Mouse (Mus musculus): ENCODE data around the gene Foxc2.

Gene Foxc2

DNA sequence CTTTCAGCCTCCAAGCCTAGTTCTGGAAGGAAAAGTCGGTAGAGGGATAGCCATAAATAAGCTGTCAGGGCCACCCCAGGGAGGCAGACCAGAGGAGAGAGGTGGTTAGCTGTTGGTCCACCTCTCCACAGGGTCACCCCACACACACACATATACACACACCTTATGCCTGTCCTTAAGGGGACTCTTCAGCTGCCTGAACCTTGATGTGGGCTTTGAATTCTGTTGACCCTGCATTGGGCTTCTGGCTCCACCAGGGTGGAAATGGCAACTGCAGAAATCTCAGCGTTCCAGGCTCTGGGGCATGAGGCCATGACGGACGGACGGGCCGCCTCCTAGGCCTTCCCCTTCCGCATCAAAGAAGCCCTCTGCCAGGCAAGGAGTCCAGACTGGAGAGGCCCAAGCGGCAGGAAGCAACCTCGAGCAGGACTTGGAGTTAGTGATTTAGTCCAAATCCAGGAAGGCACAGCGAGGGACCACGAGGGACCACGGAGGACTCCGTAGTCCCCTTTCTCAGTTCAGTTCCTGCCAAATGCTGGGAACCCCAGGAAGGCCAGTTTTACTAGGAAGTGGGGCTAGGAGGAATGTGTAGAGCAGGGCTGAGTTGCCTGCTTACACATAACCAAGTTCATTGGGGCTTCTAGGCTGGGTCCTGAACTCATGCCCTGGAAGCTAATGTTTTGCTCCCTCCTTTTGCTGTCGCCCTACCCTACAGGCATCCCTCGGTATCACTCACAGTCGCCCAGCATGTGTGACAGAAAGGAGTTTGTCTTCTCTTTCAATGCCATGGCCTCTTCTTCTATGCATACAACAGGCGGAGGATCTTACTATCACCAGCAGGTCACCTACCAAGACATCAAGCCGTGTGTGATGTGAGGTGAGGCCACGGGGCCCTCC, 29.7 kb upstream of the Foxc2 start:
- DNase-seq (ENCODE audit: low read depth, low spot score) = no peak

DNA sequence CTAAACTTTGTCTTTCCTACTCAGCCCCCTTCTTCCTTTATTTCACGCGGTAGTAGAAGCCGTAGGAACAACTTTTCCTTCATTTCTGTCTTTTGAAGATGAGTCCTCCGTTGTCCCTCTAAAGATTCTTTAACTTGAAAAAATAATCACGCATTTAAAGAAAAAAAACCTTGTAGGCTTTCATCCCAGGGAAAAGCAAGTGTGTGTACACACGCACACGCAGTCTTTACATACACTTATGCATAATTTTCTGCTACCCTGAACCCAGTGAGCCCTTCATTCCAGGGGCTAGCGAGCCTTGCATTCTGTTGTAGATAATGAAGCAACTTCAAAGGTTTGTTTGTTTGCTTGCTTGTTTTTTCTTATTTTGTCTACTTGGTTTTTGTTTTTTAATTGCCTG, 27.7 kb upstream of the Foxc2 start:
- no peak for DNase-seq (ENCODE audit: low read depth, low spot score)

DNA sequence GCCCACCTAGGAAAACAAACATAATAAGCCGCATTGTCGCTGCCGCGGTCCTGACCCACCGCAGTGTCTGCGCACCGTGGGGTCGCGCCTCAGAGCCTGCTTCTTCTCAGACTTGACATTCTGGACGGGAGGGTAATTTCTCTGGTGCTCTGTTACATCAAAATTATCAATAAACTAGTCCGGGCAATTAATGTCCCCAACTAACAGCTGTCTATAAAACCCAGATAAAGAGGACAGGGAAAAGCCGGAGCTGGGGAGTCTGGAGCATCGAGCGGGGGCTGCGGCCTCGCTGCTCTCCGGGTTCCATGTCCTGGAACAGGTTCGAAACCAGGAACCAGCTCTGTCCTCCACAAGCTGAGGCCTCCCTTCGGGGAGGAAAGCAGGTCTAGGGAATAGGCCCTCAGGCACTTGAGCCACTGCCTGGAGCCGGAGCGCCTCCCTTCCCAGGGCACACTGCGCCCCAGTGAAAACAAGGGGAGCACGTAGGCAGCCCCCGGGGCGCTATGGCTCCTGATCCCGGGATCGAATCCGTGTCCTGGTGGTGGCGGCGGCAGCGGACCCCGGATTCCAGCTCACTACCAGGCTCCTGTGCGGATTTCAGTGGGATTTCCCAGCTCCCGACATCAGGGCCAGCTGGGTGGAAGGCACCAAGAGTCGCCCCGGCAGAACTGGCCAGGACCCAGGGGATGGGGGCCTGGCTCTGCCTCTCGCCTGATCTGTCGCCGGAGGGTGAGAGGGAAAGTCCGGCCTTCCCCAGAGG, 26.9 kb upstream of the Foxc2 start:
- no peak for DNase-seq (ENCODE audit: low read depth, low spot score)

DNA sequence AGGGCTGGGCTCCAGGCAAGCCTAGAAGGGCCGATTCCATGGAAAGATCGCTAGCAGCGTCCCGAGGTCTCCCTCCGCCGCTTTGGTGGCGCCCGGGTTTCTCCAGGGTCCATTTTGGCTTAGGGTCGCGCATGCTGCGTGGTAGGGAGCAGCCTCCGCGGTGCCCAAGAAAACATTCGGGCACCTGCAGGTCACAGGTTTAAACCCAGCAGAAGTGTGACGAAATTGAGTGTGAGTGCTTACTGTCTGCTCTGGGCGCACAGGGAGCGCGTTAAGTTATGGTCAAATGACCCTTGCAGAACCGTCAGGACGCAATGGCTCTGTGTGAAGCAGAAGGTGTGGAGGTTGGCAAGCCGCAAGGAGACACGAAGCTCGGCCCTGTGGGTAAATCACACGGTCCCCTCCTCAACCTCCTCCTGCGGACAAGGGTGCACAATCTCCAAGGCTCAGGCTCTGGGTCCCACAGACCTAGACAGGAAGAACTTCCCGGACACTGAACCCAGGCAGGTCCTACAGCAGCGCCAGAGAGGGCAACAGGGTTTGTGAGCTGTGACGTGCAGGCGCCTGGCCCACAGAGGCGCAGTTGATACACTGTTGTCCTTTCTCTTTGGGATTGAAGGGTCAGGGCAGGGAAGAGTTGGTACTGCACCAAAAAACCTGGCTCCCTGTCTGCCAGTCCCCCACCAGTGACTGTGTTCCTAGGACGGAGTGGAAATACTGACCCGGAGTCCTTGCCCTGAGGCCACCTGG, 26.2 kb upstream of the Foxc2 start:
- DNase-seq (ENCODE audit: low read depth, low spot score) = no peak

DNA sequence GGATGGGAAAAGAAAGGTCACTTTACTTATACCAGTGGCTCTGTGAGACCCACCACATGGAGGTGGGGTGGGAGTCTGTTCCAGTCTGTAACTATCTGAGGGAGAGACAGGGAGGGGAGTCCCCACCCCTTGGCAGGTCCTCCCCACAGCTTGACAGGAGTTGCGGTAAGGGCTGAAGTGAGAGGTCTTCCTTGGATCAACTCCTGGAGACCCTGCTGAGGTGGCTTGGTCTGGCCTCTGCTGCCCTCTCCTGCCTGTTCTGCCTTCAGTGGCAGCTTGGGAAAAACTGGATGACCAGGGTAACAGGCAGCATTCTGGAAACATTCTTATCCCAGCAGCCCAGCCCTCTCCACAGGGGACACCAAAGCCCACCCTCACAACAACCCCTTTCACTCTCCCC, 25.3 kb upstream of the Foxc2 start:
- DNase-seq (ENCODE audit: low read depth, low spot score) = no peak

DNA sequence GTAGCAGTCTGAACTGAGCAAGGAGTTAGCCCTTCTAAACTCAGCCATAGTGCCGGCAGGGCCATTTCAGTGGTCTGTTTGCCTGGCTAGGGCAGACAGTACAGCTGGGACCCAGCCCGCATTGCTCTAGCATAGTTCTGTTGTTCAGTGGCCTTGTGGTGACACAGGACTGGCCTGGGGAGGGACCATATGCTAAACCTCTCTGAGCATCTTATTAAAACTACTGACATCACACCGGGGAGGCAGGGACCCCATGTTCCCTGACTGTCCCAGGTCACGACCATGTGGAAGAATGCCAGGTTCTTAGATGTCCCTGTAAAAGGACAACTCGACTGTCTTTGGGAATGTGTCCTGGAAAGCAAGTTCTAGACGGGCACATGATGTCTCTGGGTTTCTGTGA, 23.8 kb upstream of the Foxc2 start:
- DNase-seq (ENCODE audit: low read depth, low spot score) = no peak

DNA sequence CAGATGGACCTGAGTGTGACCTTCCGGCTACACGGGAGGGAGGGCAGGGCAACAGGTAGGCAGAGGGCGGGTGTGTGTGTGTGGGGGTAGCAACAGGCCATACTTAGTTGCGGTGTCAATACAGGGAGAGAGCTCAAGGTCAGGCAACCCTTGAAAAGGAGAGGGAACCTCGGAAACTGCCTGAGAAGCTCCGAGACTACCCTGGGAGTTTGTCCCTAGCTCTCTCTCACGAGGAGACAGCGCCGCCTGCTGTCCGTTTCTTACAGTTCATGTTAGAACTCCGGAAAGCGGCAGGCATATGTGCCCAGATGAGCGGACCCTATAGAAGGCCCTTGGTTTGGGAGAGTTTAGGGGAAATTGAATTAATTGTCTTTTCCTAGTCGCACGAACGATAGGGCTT, 23.3 kb upstream of the Foxc2 start:
- DNase-seq (ENCODE audit: low read depth, low spot score) = peak; percentile 30

DNA sequence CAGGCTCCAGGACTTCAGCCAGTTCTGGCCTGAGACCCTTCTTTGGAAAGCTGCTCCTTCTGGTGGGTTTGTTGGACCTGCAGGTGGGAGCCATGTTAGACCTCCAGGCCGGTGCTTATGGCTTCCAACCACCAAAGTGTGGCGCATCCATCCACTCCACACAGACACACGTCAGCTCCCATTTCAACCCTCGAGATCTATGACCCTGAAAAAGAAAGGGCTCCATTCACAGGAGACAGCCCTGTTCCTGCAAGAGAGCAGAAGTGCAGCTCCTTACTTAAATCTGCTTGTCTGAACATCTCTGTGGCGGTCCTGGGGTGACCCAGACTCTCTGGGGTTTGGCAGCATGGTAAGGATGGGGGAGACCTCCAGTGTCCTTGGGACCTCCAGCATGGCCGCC, 22.5 kb upstream of the Foxc2 start:
- no peak for DNase-seq (ENCODE audit: low read depth, low spot score)

DNA sequence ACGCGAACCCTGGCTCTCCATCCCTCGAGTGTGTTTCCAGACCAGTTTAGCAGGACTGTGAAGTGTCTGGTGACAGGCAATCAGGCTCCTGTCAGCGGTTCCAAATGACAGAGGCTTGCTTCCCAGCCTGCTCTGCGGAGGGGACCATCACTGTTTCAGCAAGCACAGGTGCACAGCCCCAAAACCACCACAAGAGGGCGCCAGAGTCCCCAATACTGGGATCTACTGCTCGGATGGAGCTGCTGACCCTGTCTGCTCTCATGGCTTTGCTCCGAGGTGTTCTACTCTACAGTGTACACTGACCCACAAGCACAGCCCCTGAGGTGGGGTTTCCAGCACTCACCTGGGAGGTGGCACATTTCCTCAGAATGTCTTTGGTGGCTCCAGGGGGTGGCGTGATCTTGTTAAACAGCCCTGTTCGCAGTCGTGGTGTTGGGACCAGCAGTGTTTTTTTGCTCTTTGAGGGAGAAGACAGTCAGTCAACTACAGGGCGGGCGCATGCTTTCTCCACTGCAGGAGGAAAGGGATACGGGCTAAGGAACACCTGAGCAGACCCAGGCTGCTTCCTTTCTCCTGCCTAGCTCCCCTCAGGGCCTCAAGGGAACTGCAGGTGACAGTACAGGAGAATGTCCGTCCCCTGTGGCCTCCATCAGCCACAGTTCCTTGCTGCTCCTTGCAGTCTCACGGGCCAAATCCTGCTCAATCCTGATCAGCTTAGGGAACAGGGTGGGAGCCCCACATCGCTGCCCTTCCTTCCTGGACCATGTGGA, 11.7 kb upstream of the Foxc2 start:
- peak; percentile 61 for DNase-seq (ENCODE audit: low read depth, low spot score)

DNA sequence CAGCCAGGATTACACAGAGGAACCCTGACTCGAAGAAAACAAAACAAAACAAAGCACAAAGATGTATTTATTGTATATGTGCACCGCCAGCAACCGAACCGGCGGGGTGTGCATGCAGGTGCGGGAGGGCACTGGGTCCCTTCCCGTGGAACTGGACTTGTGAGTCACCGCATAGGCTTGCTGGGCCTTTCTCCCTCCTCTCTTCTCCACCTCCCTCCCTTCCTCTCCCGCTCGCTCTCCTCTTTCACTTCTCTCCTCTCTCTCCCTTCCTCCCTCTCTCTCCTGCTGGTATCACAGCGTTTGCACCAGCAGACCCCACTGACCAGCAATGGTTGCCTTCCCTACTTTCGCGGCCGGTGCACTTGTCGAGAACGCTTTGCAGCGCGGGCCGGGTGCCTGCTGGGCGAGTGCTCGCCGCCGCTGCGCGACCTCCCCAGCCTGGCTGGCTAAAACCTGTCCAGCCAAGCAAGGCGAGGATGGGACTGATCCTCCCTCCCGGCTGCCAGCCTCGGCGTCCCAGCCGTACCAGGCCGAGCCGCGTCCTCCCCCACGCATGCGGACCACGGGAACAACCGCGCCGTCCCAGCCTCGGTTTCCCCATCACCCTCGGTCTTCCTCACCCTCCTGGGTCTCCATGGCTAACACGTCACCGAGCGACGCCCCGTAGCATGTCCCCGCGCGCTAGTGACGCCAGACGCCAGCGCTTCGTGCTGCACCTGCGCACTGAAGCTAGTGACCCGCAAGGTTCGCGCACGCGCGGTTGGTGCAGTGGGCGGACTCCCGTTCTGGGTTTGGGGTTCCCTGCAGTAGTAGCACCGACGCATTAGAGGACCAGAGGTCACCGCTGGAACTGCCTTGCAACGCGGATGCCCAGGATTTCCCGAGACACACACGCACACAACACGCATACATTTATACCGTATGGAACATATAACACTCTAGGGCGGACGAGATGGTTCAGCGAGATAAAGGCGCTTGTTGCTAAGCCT, 8.0 kb upstream of the Foxc2 start, which contains the start of gene Mthfsd:
Mthfsd (minus strand) TSS at position 725 of the 989 bp plus-strand sequence.
- peak; percentile 80 for DNase-seq (ENCODE audit: low read depth, low spot score)

DNA sequence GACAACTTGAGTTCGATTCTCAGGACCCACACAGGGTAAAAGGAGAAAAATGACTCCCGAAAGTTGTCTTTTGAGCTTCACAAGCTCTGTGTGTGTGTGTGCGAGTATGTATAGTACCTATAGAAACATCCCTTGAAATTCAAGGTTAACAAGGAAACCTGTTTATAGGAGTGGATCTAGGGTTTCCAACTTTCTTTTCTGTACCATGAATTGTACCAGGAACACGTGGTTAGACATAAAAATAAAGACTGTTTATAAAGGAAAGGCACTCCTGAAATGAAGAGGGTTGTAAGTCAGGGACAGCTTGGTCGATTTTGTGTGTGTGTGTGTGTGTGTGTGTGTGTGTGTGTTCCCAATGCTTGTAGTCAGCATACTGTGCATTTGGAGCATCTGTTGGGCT, 7.3 kb upstream of the Foxc2 start:
- DNase-seq (ENCODE audit: low read depth, low spot score) = no peak

DNA sequence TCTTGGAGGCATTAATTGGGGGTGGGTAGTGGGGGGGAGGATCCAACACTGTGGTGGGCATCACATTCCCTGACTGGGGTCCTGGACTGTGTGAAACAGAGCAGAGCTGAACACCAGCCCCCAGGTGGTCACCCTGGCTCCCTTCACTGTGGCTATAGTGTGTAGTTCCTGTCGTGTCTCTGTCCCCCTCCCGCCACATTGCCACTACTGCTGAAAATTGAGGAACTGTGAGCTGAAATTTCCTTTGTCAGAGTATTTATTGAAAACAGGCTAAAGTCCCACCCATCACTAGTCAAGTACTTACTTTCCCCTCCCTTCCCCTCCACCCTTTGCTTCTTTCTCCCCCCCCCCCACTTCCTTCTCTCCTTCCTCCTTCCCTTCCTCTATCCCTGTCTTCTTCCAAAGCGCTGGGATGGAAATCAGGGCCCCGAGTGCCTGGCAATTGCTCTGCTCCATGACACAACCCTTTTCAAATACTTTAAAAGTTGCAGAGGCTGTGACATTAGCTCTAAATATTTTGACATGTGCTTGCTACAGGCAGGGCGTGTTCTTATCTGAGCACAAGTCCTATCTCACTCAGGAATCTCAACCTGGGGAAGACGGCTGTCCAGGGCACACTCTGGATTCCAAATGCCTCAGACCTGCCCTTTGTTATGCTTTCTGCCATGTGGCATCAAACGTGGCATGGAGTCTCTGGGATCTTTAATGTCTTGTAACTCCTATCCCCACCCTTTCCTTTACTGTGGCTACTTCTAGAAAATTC, 4.6 kb upstream of the Foxc2 start:
- DNase-seq (ENCODE audit: low read depth, low spot score) = no peak

DNA sequence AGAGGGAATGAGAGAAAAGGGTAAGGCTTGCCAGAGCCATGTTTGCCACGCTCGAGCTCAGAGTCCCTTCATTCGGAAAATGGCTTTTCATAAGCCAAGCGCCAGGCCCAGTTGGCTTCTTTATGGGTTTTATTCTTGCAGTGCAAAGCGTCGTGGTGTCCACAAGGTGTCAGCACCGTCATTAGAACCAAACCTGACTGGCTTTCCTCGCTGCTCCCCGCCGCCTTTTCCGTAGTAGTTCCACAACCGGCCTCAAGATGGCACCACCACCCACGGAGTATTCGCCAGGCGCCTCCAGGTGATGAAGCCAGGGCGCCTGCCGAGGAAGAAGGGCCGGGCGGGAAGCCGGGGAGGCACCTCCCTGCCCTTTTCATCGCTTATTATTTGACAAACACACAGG, 2.7 kb upstream of the Foxc2 start:
- DNase-seq (ENCODE audit: low read depth, low spot score) = peak; percentile 62

DNA sequence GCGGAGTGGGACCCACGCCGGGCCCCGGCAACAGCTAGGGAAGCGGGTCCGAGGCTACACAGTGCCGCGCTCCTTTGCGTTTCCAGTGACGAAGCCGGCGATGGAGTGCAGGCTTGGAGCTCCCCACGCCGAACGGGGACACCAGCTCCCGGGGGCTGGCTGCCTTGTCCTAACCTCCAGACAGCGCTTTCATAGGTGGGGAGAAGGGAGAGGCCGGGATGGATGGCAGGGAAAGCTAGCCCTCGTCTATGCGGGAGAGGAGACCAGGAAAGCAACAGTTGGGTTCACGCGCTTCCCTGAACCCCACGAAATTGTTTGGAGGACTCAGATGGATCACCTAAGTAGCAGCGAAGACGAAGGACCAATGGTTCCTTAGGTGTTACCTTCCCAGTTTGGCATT, 835 bp upstream of the Foxc2 start:
- no peak for DNase-seq (ENCODE audit: low read depth, low spot score)

DNA sequence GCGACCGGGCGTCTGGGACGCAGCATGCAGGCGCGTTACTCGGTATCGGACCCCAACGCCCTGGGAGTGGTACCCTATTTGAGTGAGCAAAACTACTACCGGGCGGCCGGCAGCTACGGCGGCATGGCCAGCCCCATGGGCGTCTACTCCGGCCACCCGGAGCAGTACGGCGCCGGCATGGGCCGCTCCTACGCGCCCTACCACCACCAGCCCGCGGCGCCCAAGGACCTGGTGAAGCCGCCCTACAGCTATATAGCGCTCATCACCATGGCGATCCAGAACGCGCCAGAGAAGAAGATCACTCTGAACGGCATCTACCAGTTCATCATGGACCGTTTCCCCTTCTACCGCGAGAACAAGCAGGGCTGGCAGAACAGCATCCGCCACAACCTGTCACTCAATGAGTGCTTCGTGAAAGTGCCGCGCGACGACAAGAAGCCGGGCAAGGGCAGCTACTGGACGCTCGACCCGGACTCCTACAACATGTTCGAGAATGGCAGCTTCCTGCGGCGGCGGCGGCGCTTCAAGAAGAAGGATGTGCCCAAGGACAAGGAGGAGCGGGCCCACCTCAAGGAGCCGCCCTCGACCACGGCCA, 717 bp downstream of the Foxc2 start:
- DNase-seq (ENCODE audit: low read depth, low spot score) = no peak

DNA sequence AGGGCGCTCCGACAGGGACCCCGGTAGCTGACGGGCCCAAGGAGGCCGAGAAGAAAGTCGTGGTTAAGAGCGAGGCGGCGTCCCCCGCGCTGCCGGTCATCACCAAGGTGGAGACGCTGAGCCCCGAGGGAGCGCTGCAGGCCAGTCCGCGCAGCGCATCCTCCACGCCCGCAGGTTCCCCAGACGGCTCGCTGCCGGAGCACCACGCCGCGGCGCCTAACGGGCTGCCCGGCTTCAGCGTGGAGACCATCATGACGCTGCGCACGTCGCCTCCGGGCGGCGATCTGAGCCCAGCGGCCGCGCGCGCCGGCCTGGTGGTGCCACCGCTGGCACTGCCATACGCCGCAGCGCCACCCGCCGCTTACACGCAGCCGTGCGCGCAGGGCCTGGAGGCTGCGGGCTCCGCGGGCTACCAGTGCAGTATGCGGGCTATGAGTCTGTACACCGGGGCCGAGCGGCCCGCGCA, 1.2 kb downstream of the Foxc2 start:
- DNase-seq (ENCODE audit: low read depth, low spot score) = no peak

DNA sequence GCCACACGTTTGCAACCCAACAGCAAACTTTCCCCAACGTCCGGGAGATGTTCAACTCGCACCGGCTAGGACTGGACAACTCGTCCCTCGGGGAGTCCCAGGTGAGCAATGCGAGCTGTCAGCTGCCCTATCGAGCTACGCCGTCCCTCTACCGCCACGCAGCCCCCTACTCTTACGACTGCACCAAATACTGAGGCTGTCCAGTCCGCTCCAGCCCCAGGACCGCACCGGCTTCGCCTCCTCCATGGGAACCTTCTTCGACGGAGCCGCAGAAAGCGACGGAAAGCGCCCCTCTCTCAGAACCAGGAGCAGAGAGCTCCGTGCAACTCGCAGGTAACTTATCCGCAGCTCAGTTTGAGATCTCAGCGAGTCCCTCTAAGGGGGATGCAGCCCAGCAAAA, 1.9 kb downstream of the Foxc2 start:
- DNase-seq (ENCODE audit: low read depth, low spot score) = no peak

DNA sequence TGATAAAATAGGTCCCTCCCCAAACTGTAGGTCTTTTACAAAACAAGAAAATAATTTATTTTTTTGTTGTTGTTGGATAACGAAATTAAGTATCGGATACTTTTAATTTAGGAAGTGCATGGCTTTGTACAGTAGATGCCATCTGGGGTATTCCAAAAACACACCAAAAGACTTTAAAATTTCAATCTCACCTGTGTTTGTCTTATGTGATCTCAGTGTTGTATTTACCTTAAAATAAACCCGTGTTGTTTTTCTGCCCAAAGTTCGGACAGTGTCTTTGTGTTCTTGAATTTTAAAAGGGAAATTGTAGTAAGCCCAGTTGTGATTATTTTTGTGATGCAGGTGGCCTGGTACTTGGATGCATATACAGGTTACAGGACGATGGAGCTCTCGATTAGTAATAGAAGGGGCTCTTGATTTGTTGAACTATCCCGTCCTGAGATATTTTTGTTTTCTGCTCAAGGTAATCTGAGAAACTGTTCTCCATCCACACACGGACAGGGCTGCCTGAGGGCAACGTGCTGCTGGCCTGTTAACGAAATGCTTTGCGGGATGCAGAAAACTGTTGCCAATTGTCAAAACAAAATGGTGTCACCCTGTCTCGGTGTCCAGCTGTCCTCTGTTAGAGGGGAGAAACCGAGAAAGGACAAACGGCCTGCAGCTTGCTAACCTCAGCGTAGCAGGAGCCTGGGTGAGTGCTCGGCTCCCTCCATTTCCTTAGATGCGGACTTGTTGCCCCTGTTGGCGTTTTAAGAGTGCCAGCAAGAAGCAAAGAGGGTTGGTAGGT, 2.9 kb downstream of the Foxc2 start:
- DNase-seq (ENCODE audit: low read depth, low spot score) = no peak
